Mouse (Mus musculus) lung, adult 2 months (tissue): Measurements from ENCODE around the gene Slbp.

Experiments used
- CTCF ChIP-seq: fragments of 200-500 bp; IDR thresholded peaks from 2 replicates; pipeline ENCODE4 v1.5.1; 2011; ENCODE audit warnings: mild to moderate bottlenecking, low read length, control low read depth; ENCODE audit not compliant: insufficient read depth
- POLR2A ChIP-seq: fragments of 200-500 bp; IDR thresholded peaks from 2 replicates; pipeline ENCODE4 v1.6.1; 2011; ENCODE audit warnings: low read depth, mild to moderate bottlenecking, control low read depth, low read length, borderline replicate concordance; ENCODE audit errors: extremely low read depth

GRCm38 (mm10) chr5:33658664-33659050, 6.3 kb upstream of the Slbp start:
- no peak for TF ChIP-seq CTCF
- no peak for TF ChIP-seq POLR2A
